Mouse (Mus musculus) spleen, adult 2 months (tissue): ENCODE measurements around the gene Tmprss9. TPM values are rescaled to one million over a fixed set of nuclear protein-coding genes. Genes with fewer than 3 reads are reported as not detected.

Source experiments
- DNase-seq, 2 experiments: peaks; one replicate each; pipeline versions ENCODE4 v3.0.0 to v3.0.0-alpha.2; 2012 to 2021; ENCODE audit warnings: low spot score in 2 of 2, low read depth in 1 of 2
- H3K27ac ChIP-seq: fragments of 200-500 bp; 2 replicates; pipeline ENCODE4 v1.5.1; 2012; ENCODE audit warnings: low read length, inconsistent platforms; ENCODE audit not compliant: insufficient read depth
- H3K27me3 ChIP-seq: fragments of 200-500 bp; 2 replicates; pipeline ENCODE4 v1.6.1; 2012; ENCODE audit warnings: mild to moderate bottlenecking, moderate library complexity, low read length, inconsistent platforms; ENCODE audit not compliant: control insufficient read depth, insufficient read depth
- H3K36me3 ChIP-seq: fragments of 200-500 bp; 2 replicates; pipeline ENCODE4 v1.6.1; 2012; ENCODE audit warnings: mild to moderate bottlenecking, low read length, inconsistent platforms; ENCODE audit not compliant: control insufficient read depth, insufficient read depth
- H3K4me1 ChIP-seq: fragments of 200-500 bp; 2 replicates; pipeline ENCODE4 v1.6.1; 2011; ENCODE audit warnings: inconsistent platforms; ENCODE audit not compliant: control insufficient read depth, insufficient read depth, insufficient read length
- H3K4me3 ChIP-seq: fragments of 200-500 bp; 2 replicates; pipeline ENCODE4 v1.5.1; 2011; ENCODE audit warnings: mild to moderate bottlenecking, inconsistent platforms; ENCODE audit not compliant: insufficient read depth, insufficient read length; ENCODE audit errors: extremely low read depth
- CTCF ChIP-seq: fragments of 200-500 bp; IDR thresholded peaks from 2 replicates; pipeline ENCODE4 v1.5.1; 2011; ENCODE audit warnings: mild to moderate bottlenecking, inconsistent platforms; ENCODE audit not compliant: insufficient read depth, insufficient read length, insufficient replicate concordance; ENCODE audit errors: extremely low read depth
- POLR2A ChIP-seq: fragments of 200-500 bp; IDR thresholded peaks from 2 replicates; pipeline ENCODE4 v1.6.1; 2011; ENCODE audit warnings: low read depth, low read length, inconsistent platforms
- WGBS: fragments of 180-500 bp; shearing (Covaris S2); methylation state at CpG from one replicate; pipeline ENCODE4 v1.1.7; 2018; 5-methylcytosine and 5-hydroxymethylcytosine counted together
- polyA plus RNA-seq: library from polyadenylated mRNA; depleted of rRNA; stranded (reverse); fragments of >200 nt; gene quantifications from 2 replicates; pipeline ENCODE4 v1.2.3, GENCODE M21; 2012

The Tmprss9 gene
- polyA plus RNA-seq, 1 experiment: 0.09 TPM

DNA sequence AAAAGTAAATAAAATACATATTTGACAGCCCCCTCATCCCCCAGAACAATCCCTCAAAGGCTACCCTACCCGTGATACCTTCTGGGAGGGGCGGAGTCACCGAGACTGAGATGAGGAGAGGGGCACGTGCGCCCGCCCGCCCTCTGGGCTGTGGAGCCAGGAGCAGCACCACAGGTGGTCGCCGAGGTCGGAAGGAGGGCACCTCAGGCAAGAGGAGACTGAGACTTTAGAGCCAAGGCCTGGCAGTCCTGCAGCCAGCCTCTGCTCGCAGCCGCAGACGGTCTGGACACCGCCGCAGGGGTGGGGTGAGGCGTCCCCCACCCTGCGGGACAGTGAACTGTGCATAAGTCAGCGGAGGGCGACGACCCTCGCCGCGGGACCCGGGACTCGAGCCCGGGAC, 60.0 kb downstream of the Tmprss9 start:
- 0 out of 2 replicates have a peak overlapping the region, but pooled peaks have one; percentile 11 for H3K4me3 ChIP-seq
- H3K27me3 ChIP-seq: no peaks in the 10 kb centered on the region
- H3K4me1 ChIP-seq: peaks cover 36% of the 10 kb centered on the region
- no peak for DNase-seq
- H3K36me3 ChIP-seq: 0 out of 2 replicates have a peak, but pooled peaks cover 2% of the 10 kb centered on the region
- 18% methylated on average over 26 of the region's 26 CpGs for WGBS
- TF ChIP-seq CTCF (no peak), POLR2A (no peak)
- H3K27ac ChIP-seq: no peak overlapping the region

- Histone ChIP-seq H3K4me3 (peak overlapping the region; percentile 35), H3K36me3 (0 out of 2 replicates have a peak, but pooled peaks cover 2% of the 10 kb centered on the region), H3K27me3 (no peaks in the 10 kb centered on the region), H3K27ac (no peak overlapping the region), H3K4me1 (peaks cover 40% of the 10 kb centered on the region)
- WGBS: 6% methylated on average over 20 of the region's 20 CpGs
- no peak for DNase-seq
- no peak for TF ChIP-seq POLR2A
- no peak for TF ChIP-seq CTCF
Measured at GRCm38 (mm10) chr10:80932206-80932605, 60.6 kb downstream of the Tmprss9 start.

- H3K27me3 ChIP-seq: no peaks in the 10 kb centered on the region
- peaks cover 47% of the 10 kb centered on the region for H3K4me1 ChIP-seq
Measured at GRCm38 (mm10) chr10:80932700-80933420, 61.2 kb downstream of the Tmprss9 start.

DNA sequence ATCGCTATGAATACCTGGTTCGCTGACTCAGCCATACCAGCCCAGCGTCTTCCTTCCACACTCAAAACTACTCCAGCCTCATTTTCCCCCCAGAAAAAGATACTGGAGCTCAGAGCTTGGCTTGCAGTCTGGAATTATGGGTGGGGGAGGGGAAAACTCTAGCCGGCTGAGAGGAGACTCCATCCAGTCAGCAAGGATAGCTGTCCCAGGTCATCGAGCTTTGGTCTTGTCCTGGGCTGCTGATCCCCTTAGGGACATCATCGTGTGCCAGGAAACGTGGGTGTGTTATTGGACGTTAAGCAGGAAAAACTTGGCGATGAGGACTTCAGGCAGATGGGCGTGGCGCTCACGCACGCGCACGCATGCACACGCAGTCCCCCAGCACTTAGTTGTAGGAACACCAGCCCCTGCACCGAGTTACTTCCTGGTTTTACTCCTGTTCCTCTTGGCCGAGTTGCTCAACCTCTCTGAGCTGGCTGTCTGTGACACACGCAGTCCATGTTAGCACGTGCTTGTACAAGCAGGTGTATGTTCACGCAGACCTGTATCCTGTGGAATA, 61.9 kb downstream of the Tmprss9 start:
- Histone ChIP-seq H3K4me3 (peak overlapping the region; percentile 33; the same call in 1 of the 2 replicates), H3K36me3 (0 out of 2 replicates have a peak, but pooled peaks cover 2% of the 10 kb centered on the region), H3K27me3 (no peaks in the 10 kb centered on the region), H3K4me1 (peaks cover 48% of the 10 kb centered on the region), H3K27ac (no peak overlapping the region)
- 3% methylated on average over 21 of the region's 21 CpGs for WGBS
- no peak for TF ChIP-seq POLR2A
- TF ChIP-seq CTCF: no peak
- DNase-seq: peak in 1 of 2 experiments; percentile 45

More at GRCm38 (mm10) chr10:80932700-80933420, 61.2 kb downstream of the Tmprss9 start:
- TF ChIP-seq CTCF: no peak
- 5% methylated on average over 17 of the region's 17 CpGs for WGBS
- Histone ChIP-seq H3K27ac (no peak overlapping the region), H3K4me3 (peak overlapping the region; percentile 35), H3K36me3 (0 out of 2 replicates have a peak, but pooled peaks cover 2% of the 10 kb centered on the region)
- no peak for DNase-seq

DNA sequence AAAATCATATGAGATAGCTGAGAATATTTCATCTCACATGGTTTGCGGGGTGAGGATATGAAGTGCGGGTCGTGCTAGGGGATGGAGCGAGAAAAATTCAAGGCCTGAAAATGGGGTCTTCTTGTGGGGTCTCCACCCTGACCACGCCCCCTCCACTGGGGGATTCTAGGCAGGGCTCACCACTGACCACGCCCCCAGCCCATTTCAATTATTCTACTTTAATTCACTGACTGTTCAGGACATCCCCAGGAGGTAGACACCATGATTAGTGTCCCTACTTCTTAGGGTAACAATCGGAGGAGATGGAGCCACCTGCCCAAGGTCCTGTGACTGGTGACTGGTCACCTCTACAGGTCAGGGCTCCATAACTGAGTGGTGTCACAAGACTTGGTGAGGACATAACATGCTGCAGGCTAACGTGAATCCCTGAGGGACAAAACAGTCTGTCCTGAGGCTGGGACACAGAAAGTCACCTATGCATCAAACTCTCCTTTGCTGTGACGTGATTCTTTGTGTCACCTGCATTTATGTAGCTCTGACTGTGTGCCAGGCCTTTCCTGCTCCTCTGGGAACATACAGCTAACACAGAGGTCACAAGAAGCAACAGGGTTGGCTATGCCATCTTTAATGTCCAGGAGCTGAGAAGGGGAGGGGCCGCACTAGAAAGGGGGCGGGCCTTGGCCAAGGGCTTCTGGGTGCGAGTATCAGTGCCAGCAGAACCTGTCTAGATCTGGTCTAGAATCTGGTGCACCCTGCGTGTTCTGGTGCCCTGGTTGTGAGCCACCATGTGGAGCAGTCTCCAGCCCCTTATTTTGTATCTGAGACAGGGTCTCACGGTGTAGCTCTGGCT, 62.7 kb downstream of the Tmprss9 start:
- Histone ChIP-seq H3K4me1 (peaks cover 54% of the 10 kb centered on the region), H3K4me3 (no peak overlapping the region), H3K36me3 (0 out of 2 replicates have a peak, but pooled peaks cover 2% of the 10 kb centered on the region), H3K27ac (no peak overlapping the region), H3K27me3 (no peaks in the 10 kb centered on the region)
- no peak for DNase-seq
- WGBS: 82% methylated on average over 14 of the region's 14 CpGs
- no peak for TF ChIP-seq POLR2A
- no peak for TF ChIP-seq CTCF

DNA sequence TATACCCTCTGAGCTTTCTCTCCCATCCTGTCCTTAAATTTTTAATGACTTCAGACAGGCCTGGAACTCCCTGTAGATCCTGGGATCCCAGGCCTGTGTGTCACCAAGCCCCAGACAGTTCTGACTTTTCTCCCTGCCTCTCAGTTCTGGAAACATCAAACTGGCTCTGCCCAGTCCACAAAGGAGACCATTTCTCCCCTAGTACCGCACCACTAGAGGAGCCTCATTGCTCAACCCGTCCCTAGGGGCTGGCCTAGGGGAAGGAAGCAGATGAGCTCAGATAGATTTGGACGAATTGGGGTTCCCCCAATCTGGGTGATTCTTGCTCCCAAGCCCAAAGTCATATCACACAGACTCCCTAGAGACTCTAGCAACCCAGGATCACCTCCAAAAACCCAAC, 63.6 kb downstream of the Tmprss9 start:
- no peaks in the 10 kb centered on the region for H3K27me3 ChIP-seq
- H3K4me1 ChIP-seq: peaks cover 58% of the 10 kb centered on the region
- H3K36me3 ChIP-seq: 0 out of 2 replicates have a peak, but pooled peaks cover 2% of the 10 kb centered on the region
- DNase-seq: peak in 1 of 2 experiments; percentile 49
- H3K27ac ChIP-seq: no peak overlapping the region
- H3K4me3 ChIP-seq: no peak overlapping the region
- WGBS: 11% methylated on average over 3 of the region's 3 CpGs
- no peak for TF ChIP-seq CTCF
- no peak for TF ChIP-seq POLR2A

DNA sequence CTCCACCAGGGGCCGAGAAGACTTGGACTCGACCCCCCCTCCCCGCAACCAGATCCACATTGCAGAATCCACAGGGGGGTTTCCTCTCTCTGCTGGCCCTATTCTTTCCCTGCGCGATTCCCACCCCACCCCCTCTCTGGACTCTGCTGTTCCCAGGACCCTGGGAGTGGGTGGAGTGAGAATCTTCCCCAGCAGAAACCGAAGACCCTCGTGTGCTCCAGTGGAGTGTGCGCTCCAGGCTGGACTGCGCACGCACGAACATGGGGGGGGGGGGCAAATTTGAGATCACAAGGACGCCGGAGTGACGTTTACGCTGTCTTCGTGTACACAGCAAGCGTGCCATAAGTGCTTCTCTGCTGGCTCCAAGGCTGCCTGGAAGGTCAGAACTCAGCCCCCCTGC, 64.0 kb downstream of the Tmprss9 start:
- WGBS: 31% methylated on average over 17 of the region's 17 CpGs
- DNase-seq: no peak
- H3K27ac ChIP-seq: no peak overlapping the region
- peaks cover 57% of the 10 kb centered on the region for H3K4me1 ChIP-seq
- no peaks in the 10 kb centered on the region for H3K27me3 ChIP-seq
- no peak overlapping the region for H3K4me3 ChIP-seq
- 0 out of 2 replicates have a peak, but pooled peaks cover 2% of the 10 kb centered on the region for H3K36me3 ChIP-seq
- TF ChIP-seq CTCF (no peak), POLR2A (no peak)
